17 mouse cellular contexts compared by ENCODE assay signal in the genomic region with DNA sequence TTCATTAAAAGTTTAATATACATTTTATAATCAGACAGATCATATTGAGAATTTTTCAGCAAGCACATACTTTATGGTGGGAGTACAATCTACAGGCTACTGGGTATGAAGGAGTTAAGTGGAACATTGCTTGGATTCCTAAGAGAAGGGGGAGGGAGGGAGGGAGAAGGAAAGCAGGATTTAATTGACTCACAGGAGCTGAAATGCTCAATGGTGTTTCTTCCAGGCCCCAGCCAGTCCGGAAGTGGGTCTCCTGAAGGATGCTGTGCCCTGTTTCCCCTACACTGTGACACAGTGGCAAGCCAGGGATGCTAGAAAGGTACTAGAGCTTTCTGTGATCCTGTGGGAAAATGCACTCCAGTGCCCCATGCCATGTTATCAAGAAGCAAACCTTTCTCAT.
DNase-seq lines count a peak whose midpoint lies in the region; ATAC-seq lines count a peak whose summit lies in the region.
"Had no signal": no experiment of that assay in that cellular context is flagged by ENCODE, and none has a peak within 500 bp of the region (broad histone marks: within the 10 kb centered on the region; RNA-seq: fewer than 3 reads in every experiment).

No protein-coding gene starts in this region.

- DNase-seq in kidney, postnatal 10 days = peak; percentile 9
- no peak for DNase-seq in kidney, postnatal 14 days
- peak; percentile 74 for DNase-seq in embryo, embryonic 11 days
- DNase-seq in embryonic facial prominence, embryonic 14.5 days (ENCODE audit: low spot score) = peak; percentile 39
- no peak for DNase-seq in layer of hippocampus, postnatal 25 days (ENCODE audit: extremely low spot score in 1 of 2, low spot score in 1 of 2)
- DNase-seq in testis, postnatal 10 days (ENCODE audit: low spot score) = no peak
- DNase-seq in cerebellum, postnatal 4 days (ENCODE audit: low spot score in 2 of 2) = no peak
- DNase-seq: cerebellum, adult 2 months; gastrocnemius, postnatal 14 days; kidney, adult 2 months; thymus, postnatal 14 days had no signal

- no peaks in the 10 kb centered on the region for H3K9me3 ChIP-seq in embryonic facial prominence, embryonic 14.5 days (ENCODE audit: control insufficient read depth, low read length)
- H3K9me3 ChIP-seq in limb, embryonic 13.5 days = no peaks in the 10 kb centered on the region
- H3K9me3 ChIP-seq: heart, embryonic 15.5 days; liver, embryonic 12.5 days; neural tube, embryonic 12.5 days had no signal

- H3K27ac ChIP-seq in embryonic facial prominence, embryonic 14.5 days (replicated peaks; ENCODE audit: low read depth, low read length) = no peak overlapping the region
- H3K27ac ChIP-seq in limb, embryonic 13.5 days = peak overlapping the region; percentile 61; the same call in 1 of the 2 replicates
- H3K27ac ChIP-seq: heart, embryonic 15.5 days; left cerebral cortex, adult 2 months; liver, embryonic 12.5 days; macrophage; neural tube, embryonic 12.5 days had no signal

- peaks cover 14% of the 10 kb centered on the region for H3K4me1 ChIP-seq in embryonic facial prominence, embryonic 14.5 days (ENCODE audit: control insufficient read depth, insufficient read depth, low read length)
- peaks cover 18% of the 10 kb centered on the region for H3K4me1 ChIP-seq in limb, embryonic 13.5 days
- H3K4me1 ChIP-seq: liver, embryonic 12.5 days; neural tube, embryonic 12.5 days had no signal

- no peaks in the 10 kb centered on the region for H3K27me3 ChIP-seq in embryonic facial prominence, embryonic 14.5 days (replicated peaks; ENCODE audit: control insufficient read depth, insufficient read depth, low read length)
- no peaks in the 10 kb centered on the region for H3K27me3 ChIP-seq in limb, embryonic 13.5 days
- H3K27me3 ChIP-seq: heart, embryonic 15.5 days; liver, embryonic 12.5 days; neural tube, embryonic 12.5 days had no signal

- no peak overlapping the region for H3K4me2 ChIP-seq in embryonic facial prominence, embryonic 14.5 days (ENCODE audit: low read depth, low read length)
- peak overlapping the region; percentile 23; the same call in 1 of the 2 replicates for H3K4me2 ChIP-seq in limb, embryonic 13.5 days (replicated peaks)
- H3K4me2 ChIP-seq: heart, embryonic 15.5 days; liver, embryonic 12.5 days; neural tube, embryonic 12.5 days had no signal

- H3K4me3 ChIP-seq in embryonic facial prominence, embryonic 14.5 days (ENCODE audit: low read depth, low read length) = no peak overlapping the region
- no peak overlapping the region for H3K4me3 ChIP-seq in limb, embryonic 13.5 days
- H3K4me3 ChIP-seq: heart, embryonic 15.5 days; left cerebral cortex, adult 2 months; liver, embryonic 12.5 days; neural tube, embryonic 12.5 days had no signal

- no peaks in the 10 kb centered on the region for H3K36me3 ChIP-seq in embryonic facial prominence, embryonic 14.5 days (ENCODE audit: control insufficient read depth, insufficient read depth, low read length)
- no peaks in the 10 kb centered on the region for H3K36me3 ChIP-seq in limb, embryonic 13.5 days
- H3K36me3 ChIP-seq: heart, embryonic 15.5 days; liver, embryonic 12.5 days; neural tube, embryonic 12.5 days had no signal

- 6% methylated on average over 1 of the region's 1 CpGs for WGBS in embryonic facial prominence, embryonic 14.5 days
- 4% methylated on average over 1 of the region's 1 CpGs for WGBS in limb, embryonic 13.5 days

- no peak overlapping the region for H3K9ac ChIP-seq in embryonic facial prominence, embryonic 14.5 days (ENCODE audit: low read depth, low read length)
- no peak overlapping the region for H3K9ac ChIP-seq in limb, embryonic 13.5 days
- H3K9ac ChIP-seq: heart, embryonic 15.5 days; liver, embryonic 12.5 days; neural tube, embryonic 12.5 days had no signal

- peak; percentile 44; the same call in 1 of the 2 replicates for ATAC-seq in embryonic facial prominence, embryonic 14.5 days (ENCODE audit: low read depth)
- ATAC-seq in limb, embryonic 13.5 days (ENCODE audit: low FRiP score, low read depth) = peak; percentile 57; the same call in 1 of the 2 replicates
- ATAC-seq: liver, embryonic 12.5 days had no signal

Comparison
In these comparisons a context has a peak if more than half of its experiments do, and no peak if none do; other contexts are left out.
1. DNase-seq: peak in kidney, postnatal 10 days (single experiment), embryo, embryonic 11 days (single experiment) and embryonic facial prominence, embryonic 14.5 days (single experiment); none in kidney, postnatal 14 days (single experiment), layer of hippocampus, postnatal 25 days (0 of 2), testis, postnatal 10 days (single experiment) and cerebellum, postnatal 4 days (0 of 2).